Mouse (Mus musculus) spleen, postnatal 14 days (tissue): ENCODE measurements around the gene Gm20816.
"Not testable (repeated sequence)": the region's sequence is repeated elsewhere in the genome, so short reads cannot be mapped to it uniquely, and the experiment has no call there.

Experiments
- DNase-seq, 2 experiments: peaks; one replicate each; pipeline ENCODE4 v3.0.0; 2021 to 2022; ENCODE audit warnings: low spot score in 2 of 2

Gene Gm20816

DNA sequence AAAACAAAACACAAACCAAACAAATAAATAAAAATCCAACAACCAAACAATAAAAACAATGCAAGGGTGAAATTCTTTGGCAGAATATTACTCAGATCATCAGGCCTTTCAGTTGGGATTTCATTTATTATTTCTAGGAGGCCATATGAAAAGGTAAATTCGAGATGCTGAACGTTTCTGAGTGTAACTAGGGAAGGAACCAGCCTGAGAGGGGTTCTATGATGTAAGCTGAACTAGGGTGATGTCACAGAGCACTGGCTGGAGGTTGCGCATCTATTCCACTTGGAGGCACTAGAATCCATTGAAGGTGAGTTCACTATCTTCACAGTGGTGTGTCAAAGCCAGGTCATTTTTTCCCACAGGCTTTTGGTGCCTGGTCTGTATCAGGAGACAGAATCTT, at the start of gene Gm20816:
Gm20816 (plus strand) TSS at position 301 of the 400 bp plus-strand sequence.
- DNase-seq, result not testable (repeated sequence)
